Mouse (Mus musculus) common myeloid progenitor, adult 5-6 weeks (primary cell): ENCODE measurements at regions not wholly inside any gene's neighbourhood (a gene's known extent, or its start where the extent isn't known, plus 50 kb on each side); places are given as distances from the start of the nearest gene placed in this dataset.
"Not testable (repeated sequence)": the region's sequence is repeated elsewhere in the genome, so short reads cannot be mapped to it uniquely, and the experiment has no call there.

Experiments
- ATAC-seq: replicated peaks from 2 replicates; pipeline ENCODE4 v1.8.0; 2016; ENCODE audit warnings: low read depth, mild to moderate bottlenecking, moderate TSS enrichment, inconsistent platforms; ENCODE audit not compliant: poor library complexity, severe bottlenecking

DNA sequence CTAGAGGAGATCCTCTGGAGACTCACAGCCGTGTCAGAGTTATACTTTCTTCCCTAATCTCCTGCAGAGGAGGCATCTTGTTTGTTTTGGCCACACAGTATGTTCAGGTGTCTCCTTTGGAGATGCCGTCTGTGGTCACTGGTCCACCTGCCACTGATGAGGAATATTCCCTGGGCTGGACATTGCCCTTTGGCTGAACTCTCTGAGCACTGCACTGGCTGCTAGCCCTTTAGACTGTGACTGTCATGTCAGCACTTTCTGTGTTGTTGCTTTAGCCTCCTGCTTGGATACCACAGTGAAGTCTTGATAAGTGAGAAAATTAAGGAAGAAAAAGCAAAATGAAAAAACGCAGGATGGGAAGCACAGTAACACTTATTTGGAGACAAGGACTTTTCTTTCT lies 124.5 kb upstream of the C9orf72 start:
- no peak for ATAC-seq

DNA sequence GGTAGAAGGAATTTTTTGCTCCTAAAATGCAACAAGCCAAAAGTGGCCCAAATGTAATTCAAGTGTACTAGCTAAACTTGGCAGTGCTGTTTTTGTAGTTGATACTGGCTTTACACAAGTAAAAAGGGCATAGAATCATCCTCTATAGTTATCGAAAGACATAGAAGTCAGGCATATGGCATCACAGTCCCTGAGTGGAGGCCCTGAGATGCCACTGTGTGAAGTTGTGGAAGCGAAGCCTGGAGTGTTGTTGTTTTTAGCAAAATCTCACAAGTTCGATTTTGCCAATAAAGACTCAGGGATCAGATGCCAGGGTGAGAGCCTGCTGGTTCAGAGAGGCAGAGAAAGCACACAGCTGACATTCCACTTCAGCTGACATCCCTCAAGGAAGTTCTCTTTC lies 121.6 kb upstream of the C9orf72 start:
- ATAC-seq: no peak

GRCm38 (mm10) chr4:35343751-35344150 lies 117.8 kb upstream of the C9orf72 start:
- no peak for ATAC-seq

DNA sequence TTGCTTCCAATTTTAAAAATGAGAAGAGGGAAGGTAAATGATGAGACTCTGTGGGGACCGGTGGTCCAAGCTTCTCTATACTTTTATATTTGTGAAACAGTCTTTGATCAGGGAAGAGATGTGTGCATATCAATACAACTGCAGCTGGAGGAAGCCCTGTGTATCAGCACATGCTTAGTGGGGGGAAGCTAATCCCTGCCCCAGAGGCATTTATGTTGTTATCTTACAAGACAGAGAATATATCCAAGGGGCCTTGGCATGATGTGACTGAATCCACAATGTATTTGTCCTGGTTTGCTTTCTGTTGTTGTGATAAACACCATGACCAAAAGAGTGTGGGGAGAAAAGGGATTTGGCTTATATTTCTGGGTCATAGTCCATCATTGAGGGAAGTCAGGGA lies 105.2 kb upstream of the C9orf72 start:
- no peak for ATAC-seq

GRCm38 (mm10) chr4:35325300-35325699 lies 99.3 kb upstream of the C9orf72 start:
- peak; percentile 69 for ATAC-seq

DNA sequence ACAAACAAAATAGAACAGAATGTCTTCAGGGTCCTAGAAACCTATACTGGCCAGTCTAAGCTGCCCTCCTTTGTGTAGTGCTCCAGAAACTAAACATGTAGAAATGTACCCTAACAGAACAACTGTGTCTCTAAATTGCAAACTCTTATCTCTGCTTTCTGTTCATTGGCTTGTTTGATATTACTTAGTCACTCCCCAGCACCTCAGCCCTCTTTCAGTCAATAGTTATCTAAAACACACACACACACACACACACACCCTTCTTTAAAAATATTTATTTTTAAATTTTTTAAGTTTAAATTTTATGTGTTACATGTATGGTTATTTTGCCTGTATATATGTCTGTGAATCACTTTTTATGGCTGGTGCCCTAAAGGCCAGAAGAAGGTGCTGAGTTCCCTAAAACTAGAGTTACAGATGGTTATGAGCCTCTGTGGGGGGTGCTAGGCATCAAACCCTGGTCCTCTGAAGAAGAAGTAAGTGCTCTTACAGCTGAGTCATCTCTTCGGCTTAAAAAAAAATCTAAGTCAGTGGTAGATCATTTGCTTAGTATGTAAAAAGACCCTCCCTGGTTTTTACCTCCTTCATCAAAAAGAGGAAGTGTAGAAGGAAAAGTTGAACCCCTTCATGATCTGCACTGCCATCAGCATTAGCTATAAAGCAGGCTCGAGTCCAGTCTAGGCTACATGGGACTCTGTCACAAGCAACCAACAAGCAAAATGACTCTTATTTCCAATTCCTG lies 96.6 kb upstream of the C9orf72 start:
- no peak for ATAC-seq

DNA sequence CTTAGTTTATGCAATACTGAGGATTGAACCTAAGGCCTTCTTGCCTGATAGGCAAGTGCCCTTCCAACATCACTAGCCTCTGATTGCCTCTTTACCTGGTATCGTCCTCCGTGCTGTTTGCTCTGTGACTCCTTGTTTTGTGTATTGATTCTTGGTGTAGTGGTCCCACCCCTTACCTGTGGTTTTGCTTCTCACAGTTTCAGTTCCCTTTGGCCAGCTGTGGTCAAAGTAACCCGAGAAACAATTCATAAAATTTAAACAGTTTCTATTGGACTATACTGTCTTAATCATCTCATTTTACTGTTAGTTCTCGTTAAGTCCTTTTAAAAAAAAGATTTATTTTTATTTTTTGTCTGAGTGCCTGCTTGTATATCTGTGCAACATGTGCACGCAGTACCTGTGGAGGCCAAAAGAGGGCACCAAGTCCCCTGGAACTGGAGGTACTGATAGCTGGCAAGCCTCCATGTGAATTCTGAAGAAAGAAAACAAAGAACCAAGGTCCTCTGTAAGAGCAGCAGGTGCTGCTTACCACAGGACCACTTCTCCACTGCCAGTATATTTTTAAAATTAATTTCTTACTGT lies 84.5 kb upstream of the C9orf72 start:
- ATAC-seq: peak; percentile 74

- peak; percentile 62 for ATAC-seq
Observed at GRCm38 (mm10) chr4:35308221-35308620, 82.2 kb upstream of the C9orf72 start.

DNA sequence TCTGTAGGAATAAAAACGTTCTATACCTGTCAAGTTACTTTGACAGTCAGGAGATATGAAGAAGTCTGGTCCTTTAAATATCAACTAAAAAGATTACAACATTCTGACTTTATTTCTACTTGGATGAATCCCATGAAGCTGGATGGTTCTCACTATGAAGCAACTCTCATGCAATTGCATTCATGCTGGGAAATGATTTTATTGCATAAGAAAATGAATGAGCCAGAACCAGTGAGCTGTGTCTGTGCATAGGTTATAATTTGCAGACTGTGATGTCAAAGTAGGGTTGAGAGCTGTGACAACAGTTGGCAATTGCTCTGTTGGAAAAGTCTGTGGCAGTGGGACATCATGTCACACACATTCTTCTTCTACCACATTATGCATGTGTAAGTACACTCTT lies 79.2 kb upstream of the C9orf72 start:
- ATAC-seq: no peak

- peak; percentile 77 for ATAC-seq
Observed at GRCm38 (mm10) chr4:35300848-35301247, 74.9 kb upstream of the C9orf72 start.

GRCm38 (mm10) chr4:35300374-35300773 lies 74.4 kb upstream of the C9orf72 start:
- ATAC-seq: not testable (repeated sequence)

- no peak for ATAC-seq
Observed at GRCm38 (mm10) chr4:35284611-35285010, 58.6 kb upstream of the C9orf72 start.
